Mouse (Mus musculus): ENCODE results near the gene Pp2d1. TPM values are rescaled to one million over a fixed set of nuclear protein-coding genes. Genes with fewer than 3 reads are reported as not detected.
"Not testable (repeated sequence)": the region's sequence is repeated elsewhere in the genome, so short reads cannot be mapped to it uniquely, and the experiment has no call there.

Gene Pp2d1
- polyA plus RNA-seq, 1 experiment from 2014 or later, result 0.21 TPM

DNA sequence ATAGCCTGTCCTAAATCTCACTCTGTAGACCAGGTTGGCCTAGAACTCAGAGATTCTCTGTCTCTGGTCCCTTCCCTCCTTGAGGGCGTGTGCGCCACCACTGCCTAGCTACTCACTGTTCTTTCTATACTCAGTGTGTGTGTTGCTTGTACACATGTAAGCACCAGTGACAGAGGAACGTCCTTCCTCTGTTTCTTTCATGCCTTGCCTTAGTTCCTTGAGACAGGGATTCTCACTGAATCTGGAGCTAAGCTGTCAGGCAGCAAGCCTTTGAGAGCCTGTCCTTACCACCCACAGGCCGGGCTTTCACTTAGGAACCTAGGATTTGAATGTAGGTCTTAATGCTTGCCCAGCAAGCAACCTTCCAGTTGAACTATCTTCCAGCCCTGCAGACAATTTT is 40.4 kb upstream of the Pp2d1 start:
- no peak overlapping the region for H3K4me3 ChIP-seq (ENCODE audit: low read depth, low read length)
- no peaks in the 10 kb centered on the region for H3K27me3 ChIP-seq (ENCODE audit: control insufficient read depth, insufficient read depth, low read length)
- DNase-seq (ENCODE audit: low spot score) (no peak), ATAC-seq (replicated peaks; ENCODE audit: insufficient number of reproducible peaks, low FRiP score, low TSS enrichment, low read depth) (no peak)
- no peaks in the 10 kb centered on the region for H3K9me3 ChIP-seq (replicated peaks; ENCODE audit: control insufficient read depth, low read length)
- H3K4me1 ChIP-seq (ENCODE audit: control insufficient read depth, insufficient read depth, low read length), result no peaks in the 10 kb centered on the region
- H3K4me2 ChIP-seq (ENCODE audit: low read depth, low read length), result no peak overlapping the region
- WGBS, result 59% methylated on average over 4 of the region's 4 CpGs
- H3K27ac ChIP-seq (replicated peaks; ENCODE audit: low read depth, low read length), result no peak overlapping the region
- H3K9ac ChIP-seq (replicated peaks; ENCODE audit: low read length), result no peak overlapping the region
- H3K36me3 ChIP-seq (replicated peaks; ENCODE audit: control insufficient read depth, insufficient read depth, low read depth, low read length), result no peaks in the 10 kb centered on the region

DNA sequence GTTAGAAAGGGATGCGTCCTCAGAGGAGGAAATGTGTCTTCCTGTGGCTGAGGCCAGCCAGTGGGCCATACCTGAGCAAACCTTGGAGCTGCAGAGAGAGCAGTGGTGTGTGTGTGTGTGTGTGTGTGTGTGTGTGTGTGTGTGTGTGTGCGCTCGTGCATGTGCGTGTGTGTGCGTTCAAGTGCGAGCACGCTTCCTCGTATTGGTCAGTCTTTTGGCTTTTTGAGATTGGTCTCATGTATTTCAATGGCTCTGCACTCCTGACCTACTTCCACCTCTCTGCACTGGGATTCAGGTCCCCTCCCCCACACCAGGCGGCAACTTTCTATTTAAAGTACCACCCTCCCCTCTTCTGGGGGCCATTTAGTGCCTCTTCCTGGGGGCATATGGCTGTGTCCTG is 39.5 kb upstream of the Pp2d1 start:
- H3K9ac ChIP-seq (replicated peaks; ENCODE audit: low read length), result no peak overlapping the region
- H3K4me3 ChIP-seq (ENCODE audit: low read depth, low read length), result no peak overlapping the region
- no peak overlapping the region for H3K4me2 ChIP-seq (ENCODE audit: low read depth, low read length)
- no peak overlapping the region for H3K27ac ChIP-seq (replicated peaks; ENCODE audit: low read depth, low read length)
- H3K36me3 ChIP-seq (replicated peaks; ENCODE audit: control insufficient read depth, insufficient read depth, low read depth, low read length), result no peaks in the 10 kb centered on the region
- no peaks in the 10 kb centered on the region for H3K4me1 ChIP-seq (ENCODE audit: control insufficient read depth, insufficient read depth, low read length)
- DNase-seq (ENCODE audit: low spot score) (no peak), ATAC-seq (replicated peaks; ENCODE audit: insufficient number of reproducible peaks, low FRiP score, low TSS enrichment, low read depth) (no peak)
- WGBS, result 57% methylated on average over 9 of the region's 9 CpGs
- no peaks in the 10 kb centered on the region for H3K9me3 ChIP-seq (replicated peaks; ENCODE audit: control insufficient read depth, low read length)
- H3K27me3 ChIP-seq (ENCODE audit: control insufficient read depth, insufficient read depth, low read length), result no peaks in the 10 kb centered on the region

DNA sequence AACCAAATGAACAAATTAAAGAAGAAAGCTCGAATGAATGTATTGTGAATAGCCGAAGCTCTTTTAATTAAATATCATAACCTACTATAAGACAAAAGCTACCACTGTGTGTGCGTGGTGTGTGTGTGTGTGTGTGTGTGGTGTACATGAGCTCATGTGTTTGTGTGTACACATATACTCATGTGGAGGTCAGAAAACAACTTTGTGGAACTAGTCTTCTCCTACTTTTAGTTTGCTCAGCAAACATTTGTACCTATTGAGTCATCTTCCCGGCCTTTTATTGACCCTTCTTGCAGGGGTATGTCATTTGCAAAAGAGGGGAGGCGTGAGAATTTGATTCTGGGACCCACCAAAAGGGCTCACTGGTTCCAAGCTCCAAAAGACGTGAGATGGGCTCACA is 39.0 kb upstream of the Pp2d1 start:
- no peak overlapping the region for H3K9ac ChIP-seq (replicated peaks; ENCODE audit: low read length)
- DNase-seq (ENCODE audit: low spot score) (no peak), ATAC-seq (replicated peaks; ENCODE audit: insufficient number of reproducible peaks, low FRiP score, low TSS enrichment, low read depth) (no peak)
- no peak overlapping the region for H3K4me3 ChIP-seq (ENCODE audit: low read depth, low read length)
- no peaks in the 10 kb centered on the region for H3K9me3 ChIP-seq (replicated peaks; ENCODE audit: control insufficient read depth, low read length)
- H3K4me2 ChIP-seq (ENCODE audit: low read depth, low read length), result no peak overlapping the region
- 83% methylated on average over 6 of the region's 6 CpGs for WGBS
- H3K36me3 ChIP-seq (replicated peaks; ENCODE audit: control insufficient read depth, insufficient read depth, low read depth, low read length), result no peaks in the 10 kb centered on the region
- H3K27ac ChIP-seq (replicated peaks; ENCODE audit: low read depth, low read length), result no peak overlapping the region
- no peaks in the 10 kb centered on the region for H3K27me3 ChIP-seq (ENCODE audit: control insufficient read depth, insufficient read depth, low read length)
- no peaks in the 10 kb centered on the region for H3K4me1 ChIP-seq (ENCODE audit: control insufficient read depth, insufficient read depth, low read length)

DNA sequence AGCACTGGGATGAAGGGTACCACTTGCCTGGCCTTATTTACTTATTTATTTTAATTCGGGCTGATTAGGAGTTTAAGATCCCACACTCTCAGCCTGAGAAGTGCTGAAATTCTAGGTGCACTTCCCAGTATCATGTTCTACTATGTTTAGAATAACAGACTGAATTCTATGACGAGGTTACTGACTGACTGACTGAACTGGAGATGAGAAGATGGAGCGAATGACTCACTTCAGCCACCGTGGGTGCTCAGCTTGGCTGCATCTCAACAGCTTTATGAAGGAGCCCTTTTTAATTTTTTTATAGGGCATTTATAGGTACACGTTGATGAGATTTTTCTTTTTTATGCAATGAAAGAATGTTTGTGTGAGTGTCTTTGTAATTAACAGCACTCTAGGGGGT is 38.5 kb upstream of the Pp2d1 start:
- H3K27me3 ChIP-seq (ENCODE audit: control insufficient read depth, insufficient read depth, low read length), result no peaks in the 10 kb centered on the region
- no peak overlapping the region for H3K27ac ChIP-seq (replicated peaks; ENCODE audit: low read depth, low read length)
- no peak overlapping the region for H3K9ac ChIP-seq (replicated peaks; ENCODE audit: low read length)
- 81% methylated on average over 5 of the region's 5 CpGs for WGBS
- no peak overlapping the region for H3K4me3 ChIP-seq (ENCODE audit: low read depth, low read length)
- H3K9me3 ChIP-seq (replicated peaks; ENCODE audit: control insufficient read depth, low read length), result no peaks in the 10 kb centered on the region
- no peak overlapping the region for H3K4me2 ChIP-seq (ENCODE audit: low read depth, low read length)
- ATAC-seq (replicated peaks; ENCODE audit: insufficient number of reproducible peaks, low FRiP score, low TSS enrichment, low read depth), result no peak
- no peak for DNase-seq (ENCODE audit: low spot score)
- no peaks in the 10 kb centered on the region for H3K4me1 ChIP-seq (ENCODE audit: control insufficient read depth, insufficient read depth, low read length)
- H3K36me3 ChIP-seq (replicated peaks; ENCODE audit: control insufficient read depth, insufficient read depth, low read depth, low read length), result no peaks in the 10 kb centered on the region

DNA sequence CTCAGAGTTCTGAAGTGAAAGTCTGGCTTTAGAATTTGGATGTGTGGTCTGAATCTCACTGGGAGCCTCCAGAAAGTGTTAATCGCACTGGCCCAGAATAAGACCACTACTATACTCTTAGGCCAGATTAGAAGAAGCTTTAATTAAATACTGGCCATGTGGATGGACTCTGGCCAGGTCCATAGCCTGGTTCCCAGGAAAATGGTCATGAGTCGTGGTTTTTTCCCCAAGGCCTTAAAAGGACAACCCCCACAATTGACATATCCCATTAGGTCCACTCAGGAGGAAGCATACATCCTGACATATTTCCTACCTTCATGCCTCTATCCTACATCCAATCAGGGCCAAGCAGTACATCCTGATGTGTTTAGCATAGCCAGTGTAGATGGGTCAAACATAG is 37.9 kb upstream of the Pp2d1 start:
- Histone ChIP-seq H3K9ac (replicated peaks; ENCODE audit: low read length) (no peak overlapping the region), H3K4me2 (ENCODE audit: low read depth, low read length) (no peak overlapping the region), H3K4me1 (ENCODE audit: control insufficient read depth, insufficient read depth, low read length) (no peaks in the 10 kb centered on the region), H3K27me3 (ENCODE audit: control insufficient read depth, insufficient read depth, low read length) (no peaks in the 10 kb centered on the region), H3K36me3 (replicated peaks; ENCODE audit: control insufficient read depth, insufficient read depth, low read depth, low read length) (no peaks in the 10 kb centered on the region), H3K9me3 (replicated peaks; ENCODE audit: control insufficient read depth, low read length) (no peaks in the 10 kb centered on the region), H3K27ac (replicated peaks; ENCODE audit: low read depth, low read length) (no peak overlapping the region), H3K4me3 (ENCODE audit: low read depth, low read length) (no peak overlapping the region)
- 81% methylated on average over 2 of the region's 2 CpGs for WGBS
- no peak for DNase-seq (ENCODE audit: low spot score)
- no peak for ATAC-seq (replicated peaks; ENCODE audit: insufficient number of reproducible peaks, low FRiP score, low TSS enrichment, low read depth)

DNA sequence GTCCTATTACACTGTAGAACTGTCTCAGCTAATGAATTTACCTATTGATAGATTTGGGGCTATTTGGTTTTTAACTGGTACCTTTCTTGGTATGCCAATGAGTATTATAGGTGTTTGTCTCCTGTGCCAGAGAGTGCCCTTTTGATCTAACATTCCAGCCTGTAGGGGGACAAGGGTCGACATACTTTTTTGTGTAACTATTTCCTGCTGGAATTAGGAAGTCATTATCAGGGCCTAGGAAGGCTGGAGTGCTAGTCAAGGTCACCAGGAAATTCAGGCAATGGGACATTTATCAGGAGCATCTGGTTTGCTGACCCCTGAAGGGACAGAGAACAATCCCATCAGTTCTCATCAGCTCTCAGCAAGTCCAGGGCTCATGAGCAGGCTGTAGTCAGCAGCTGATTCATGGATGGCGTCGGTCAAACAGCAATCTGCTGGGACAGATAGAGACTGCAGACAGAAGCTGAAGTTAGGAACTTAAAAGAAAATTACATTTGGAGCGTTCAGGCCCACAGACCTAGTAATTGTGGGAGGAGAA is 33.8 kb upstream of the Pp2d1 start:
- Histone ChIP-seq H3K36me3 (replicated peaks; ENCODE audit: control insufficient read depth, insufficient read depth, low read depth, low read length) (no peaks in the 10 kb centered on the region), H3K4me1 (ENCODE audit: control insufficient read depth, insufficient read depth, low read length) (no peaks in the 10 kb centered on the region), H3K27ac (replicated peaks; ENCODE audit: low read depth, low read length) (no peak overlapping the region), H3K9ac (replicated peaks; ENCODE audit: low read length) (no peak overlapping the region), H3K27me3 (ENCODE audit: control insufficient read depth, insufficient read depth, low read length) (no peaks in the 10 kb centered on the region), H3K9me3 (replicated peaks; ENCODE audit: control insufficient read depth, low read length) (no peaks in the 10 kb centered on the region), H3K4me3 (ENCODE audit: low read depth, low read length) (no peak overlapping the region), H3K4me2 (ENCODE audit: low read depth, low read length) (no peak overlapping the region)
- ATAC-seq (replicated peaks; ENCODE audit: insufficient number of reproducible peaks, low FRiP score, low TSS enrichment, low read depth), result no peak
- DNase-seq (ENCODE audit: low spot score), result no peak
- WGBS, result 42% methylated on average over 4 of the region's 4 CpGs

DNA sequence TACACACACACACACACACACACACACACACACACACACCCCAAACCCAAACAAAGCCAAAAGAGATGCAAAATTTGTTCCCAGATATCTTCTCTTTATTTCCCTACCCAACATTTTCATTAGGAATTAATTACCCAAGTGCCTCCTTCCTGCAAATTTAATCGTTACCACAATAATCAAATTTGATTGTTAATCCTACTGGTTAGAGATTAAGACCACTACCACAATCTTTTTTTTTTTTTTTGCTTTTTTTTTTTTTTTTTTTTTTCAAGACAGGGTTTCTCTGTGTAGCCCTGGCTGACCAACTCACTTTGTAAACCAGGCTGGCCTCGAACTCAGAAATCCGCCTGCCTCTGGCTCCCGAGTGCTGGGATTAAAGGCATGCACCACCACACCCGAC is 31.7 kb upstream of the Pp2d1 start:
- H3K27me3 ChIP-seq (ENCODE audit: control insufficient read depth, insufficient read depth, low read length); H3K36me3 ChIP-seq (replicated peaks; ENCODE audit: control insufficient read depth, insufficient read depth, low read depth, low read length); H3K27ac ChIP-seq (replicated peaks; ENCODE audit: low read depth, low read length); H3K4me3 ChIP-seq (ENCODE audit: low read depth, low read length); ATAC-seq (replicated peaks; ENCODE audit: insufficient number of reproducible peaks, low FRiP score, low TSS enrichment, low read depth); DNase-seq (ENCODE audit: low spot score); H3K4me1 ChIP-seq (ENCODE audit: control insufficient read depth, insufficient read depth, low read length); H3K9me3 ChIP-seq (replicated peaks; ENCODE audit: control insufficient read depth, low read length); H3K4me2 ChIP-seq (ENCODE audit: low read depth, low read length); H3K9ac ChIP-seq (replicated peaks; ENCODE audit: low read length): not testable (repeated sequence)
- 88% methylated on average over 5 of the region's 5 CpGs for WGBS

DNA sequence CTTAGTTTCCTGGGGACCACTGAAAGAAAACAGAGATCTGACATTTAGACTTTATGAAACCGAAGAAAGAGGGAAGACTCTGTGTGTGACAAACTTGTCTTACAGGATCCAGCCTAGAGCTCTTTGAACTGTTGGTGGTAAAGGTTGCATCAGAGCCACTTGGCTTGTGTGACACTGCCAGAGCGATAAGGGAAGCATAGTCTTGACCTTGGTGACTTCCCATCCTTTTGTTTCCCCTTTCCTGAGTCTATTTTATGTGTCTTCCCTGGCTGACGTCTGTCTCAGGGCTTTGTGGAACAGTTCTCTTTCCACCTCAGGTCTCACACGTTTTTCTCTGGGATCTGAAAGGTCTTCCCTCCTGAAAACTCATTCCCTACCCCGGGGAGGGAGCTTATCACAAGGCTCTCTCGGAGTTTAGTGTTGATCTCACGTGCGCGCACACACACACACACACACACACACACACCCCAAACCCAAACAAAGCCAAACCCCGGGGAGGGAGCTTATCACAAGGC is 31.2 kb upstream of the Pp2d1 start:
- Histone ChIP-seq H3K9me3 (replicated peaks; ENCODE audit: control insufficient read depth, low read length) (no peaks in the 10 kb centered on the region), H3K4me1 (ENCODE audit: control insufficient read depth, insufficient read depth, low read length) (no peaks in the 10 kb centered on the region), H3K9ac (replicated peaks; ENCODE audit: low read length) (no peak overlapping the region), H3K4me3 (ENCODE audit: low read depth, low read length) (no peak overlapping the region), H3K36me3 (replicated peaks; ENCODE audit: control insufficient read depth, insufficient read depth, low read depth, low read length) (no peaks in the 10 kb centered on the region), H3K27ac (replicated peaks; ENCODE audit: low read depth, low read length) (no peak overlapping the region), H3K27me3 (ENCODE audit: control insufficient read depth, insufficient read depth, low read length) (no peaks in the 10 kb centered on the region), H3K4me2 (ENCODE audit: low read depth, low read length) (no peak overlapping the region)
- WGBS, result 39% methylated on average over 10 of the region's 10 CpGs
- DNase-seq (ENCODE audit: low spot score) (no peak), ATAC-seq (replicated peaks; ENCODE audit: insufficient number of reproducible peaks, low FRiP score, low TSS enrichment, low read depth) (no peak)

Measured in embryonic facial prominence, embryonic 11.5 days (tissue).